Mouse (Mus musculus): ENCODE measurements around the gene Paxip1.

Paxip1 gene

DNA sequence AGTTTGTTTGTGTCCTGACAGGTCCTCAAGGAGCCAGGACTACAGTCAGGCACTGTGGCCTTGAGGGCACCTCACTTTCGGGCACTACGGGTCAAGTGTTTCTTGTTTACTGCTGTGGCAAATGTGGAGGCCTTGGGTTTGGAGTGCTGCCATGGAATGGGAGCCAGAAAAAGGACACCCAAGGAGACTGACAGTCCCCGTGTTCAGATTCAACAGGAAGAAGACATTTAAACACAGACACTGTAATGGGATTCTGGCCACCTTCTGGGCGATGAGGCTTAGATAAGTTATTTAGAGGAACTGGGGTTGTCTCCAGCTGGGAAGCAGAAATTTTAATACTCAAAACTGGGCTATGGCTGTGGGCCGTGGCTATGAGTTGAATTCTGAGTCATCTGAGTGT, 60.8 kb downstream of the Paxip1 start:
- DNase-seq (ENCODE audit: low spot score in 2 of 2), result peak in 1 of 2 experiments; percentile 55

DNA sequence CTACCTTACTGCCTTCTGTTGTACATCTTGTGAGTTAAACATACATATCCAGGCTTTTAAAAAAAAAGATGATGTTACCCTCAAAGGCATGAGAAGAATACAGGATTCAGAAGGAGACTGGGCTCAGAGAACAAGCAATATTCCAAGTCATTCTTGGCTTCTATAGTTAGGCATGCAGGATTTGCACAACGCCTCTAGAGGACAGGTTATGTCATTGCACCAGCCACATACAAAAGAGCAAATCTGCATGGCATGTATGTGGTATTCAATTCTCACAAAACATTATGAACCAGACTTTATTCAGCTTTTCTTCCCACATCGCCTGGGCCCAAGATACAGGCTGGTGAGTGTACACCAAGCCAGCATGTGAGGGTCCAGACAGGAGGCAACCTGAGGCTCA, 67.0 kb downstream of the Paxip1 start:
- DNase-seq (ENCODE audit: low spot score in 2 of 2), result no peak

DNA sequence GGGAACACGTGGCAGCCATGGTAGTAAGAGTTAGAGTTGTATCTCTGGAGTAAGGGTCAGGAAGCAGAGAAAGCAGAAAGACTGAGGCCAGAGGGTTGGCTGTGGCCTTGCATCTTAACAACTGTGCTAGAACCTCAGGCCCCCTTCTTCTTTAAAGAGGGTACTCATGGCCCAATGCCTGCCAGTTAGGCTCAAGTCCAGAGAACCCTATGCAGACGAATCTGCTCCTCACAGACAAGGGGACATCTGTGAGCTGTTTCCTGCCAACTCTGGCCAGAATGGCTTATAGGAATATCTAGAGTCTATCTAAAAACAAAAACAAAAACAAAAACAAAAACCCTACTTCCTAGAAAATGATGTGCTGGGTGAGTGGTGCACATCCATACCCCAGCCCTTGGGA, 72.2 kb downstream of the Paxip1 start:
- DNase-seq (ENCODE audit: low spot score in 2 of 2), result no peak

DNA sequence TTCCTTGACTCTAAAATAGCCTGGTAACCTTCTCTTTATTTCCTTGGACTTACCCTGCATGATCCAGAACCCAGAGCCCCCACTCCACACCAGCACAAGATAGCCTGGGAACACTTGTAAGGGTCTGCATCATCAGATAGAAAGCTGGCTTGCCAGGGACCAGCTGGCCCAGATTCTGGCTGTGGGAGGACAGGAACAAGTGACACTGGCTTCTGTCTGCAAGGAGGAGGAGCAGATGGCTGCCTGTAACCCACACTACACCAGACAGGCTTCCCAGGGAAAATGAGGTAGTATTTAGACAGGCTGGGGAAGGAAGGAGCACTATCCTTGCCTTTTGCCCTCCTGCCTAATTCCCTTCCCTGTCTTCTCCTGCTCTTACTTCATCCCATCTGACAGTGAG, 74.2 kb downstream of the Paxip1 start:
- DNase-seq (ENCODE audit: low spot score in 2 of 2), result peak; percentile 50 to 70

DNA sequence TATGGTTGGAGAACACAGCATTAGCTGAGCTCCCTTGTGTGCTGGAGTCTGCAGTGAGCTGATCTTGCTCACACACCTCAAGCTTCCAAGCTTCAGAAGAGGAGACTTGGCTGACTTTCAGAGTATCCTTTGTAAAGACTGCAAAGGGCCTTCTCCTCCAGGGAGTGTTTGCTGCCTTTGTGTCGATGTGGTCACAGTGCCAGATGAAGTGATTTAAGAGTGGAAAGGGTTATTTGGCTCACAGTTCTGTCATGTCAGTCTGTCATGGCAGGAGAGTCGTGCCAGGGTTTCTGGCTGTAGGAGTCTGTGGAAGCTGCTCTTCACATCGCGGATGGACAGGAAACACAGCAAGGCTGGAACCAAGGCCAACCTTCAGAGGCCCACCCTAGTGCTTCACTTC, 75.5 kb downstream of the Paxip1 start:
- DNase-seq (ENCODE audit: low spot score in 2 of 2), result no peak

DNA sequence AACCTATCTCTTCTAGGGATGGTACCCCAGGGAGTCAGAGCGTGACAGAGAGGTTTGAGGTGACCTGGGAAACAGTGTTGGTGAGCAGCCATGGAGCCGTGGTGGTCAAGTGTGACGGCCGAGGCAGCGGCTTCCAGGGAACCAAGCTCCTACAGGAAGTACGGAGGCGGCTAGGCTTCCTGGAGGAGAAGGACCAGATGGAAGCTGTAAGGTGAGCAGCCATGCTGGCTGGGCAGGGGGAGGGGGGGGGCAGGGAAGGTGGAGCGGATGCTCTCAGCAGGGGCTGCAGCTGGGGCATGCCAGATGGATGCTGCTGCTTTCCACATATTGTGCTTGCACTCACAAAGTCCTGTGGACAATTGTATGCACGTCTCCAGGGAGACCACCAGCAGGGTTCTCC, 77.1 kb downstream of the Paxip1 start:
- DNase-seq (ENCODE audit: low spot score in 2 of 2), result no peak

DNA sequence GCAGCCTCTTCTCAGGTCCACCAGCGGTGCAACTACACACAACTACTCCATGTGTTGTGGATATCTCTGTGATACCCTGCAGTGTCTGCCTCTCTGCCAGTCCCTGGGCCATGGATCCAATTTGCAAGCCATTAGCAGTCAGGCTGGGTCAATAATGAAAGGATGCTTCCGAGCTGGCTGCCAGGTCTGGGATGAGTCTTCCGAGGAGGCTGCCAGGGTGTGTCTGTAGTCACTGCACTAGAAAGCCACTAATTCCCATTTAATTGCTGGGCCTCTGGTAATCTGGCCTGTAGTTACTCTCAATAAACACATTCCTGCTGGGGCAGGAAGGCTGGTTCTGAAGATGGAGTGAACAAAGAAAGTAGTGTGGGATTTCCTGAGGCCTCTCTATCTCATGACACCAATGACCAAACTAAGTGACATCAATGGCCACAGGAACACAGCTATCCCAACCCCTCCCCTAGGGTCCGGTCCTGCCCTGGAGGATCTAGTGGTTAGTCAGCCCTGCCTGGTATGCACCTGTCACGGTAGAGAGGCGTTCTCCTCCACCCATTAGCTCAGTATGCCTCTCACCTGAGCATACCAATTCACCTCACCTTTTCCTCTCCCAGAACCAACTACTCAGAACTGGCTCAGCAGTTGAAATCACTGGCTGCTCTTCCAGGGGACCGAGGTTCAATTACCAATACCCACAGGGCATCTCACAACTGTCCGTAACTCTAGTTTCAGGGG, 79.9 kb downstream of the Paxip1 start:
- no peak for DNase-seq (ENCODE audit: low spot score in 2 of 2)

DNA sequence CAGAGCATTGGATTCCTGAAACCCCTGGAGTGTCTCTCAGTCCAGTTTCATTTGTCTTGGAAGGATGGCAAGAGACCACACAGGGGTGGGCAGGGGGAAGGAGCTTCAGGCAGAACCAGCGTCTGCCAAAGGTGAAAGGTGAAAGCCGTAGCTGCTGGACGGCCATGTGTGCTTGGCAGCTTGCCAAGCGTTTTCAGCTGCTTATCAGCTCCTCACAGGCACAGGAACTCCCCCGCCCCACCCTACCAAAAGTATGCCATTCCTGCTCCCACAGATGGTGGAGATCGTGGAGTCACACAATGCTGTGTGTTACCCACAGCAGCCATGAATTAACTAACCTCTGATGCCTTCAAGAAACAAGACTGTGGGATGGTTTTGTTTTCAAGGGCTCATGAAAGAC, 83.3 kb downstream of the Paxip1 start:
- no peak for DNase-seq (ENCODE audit: low spot score in 2 of 2)

DNA sequence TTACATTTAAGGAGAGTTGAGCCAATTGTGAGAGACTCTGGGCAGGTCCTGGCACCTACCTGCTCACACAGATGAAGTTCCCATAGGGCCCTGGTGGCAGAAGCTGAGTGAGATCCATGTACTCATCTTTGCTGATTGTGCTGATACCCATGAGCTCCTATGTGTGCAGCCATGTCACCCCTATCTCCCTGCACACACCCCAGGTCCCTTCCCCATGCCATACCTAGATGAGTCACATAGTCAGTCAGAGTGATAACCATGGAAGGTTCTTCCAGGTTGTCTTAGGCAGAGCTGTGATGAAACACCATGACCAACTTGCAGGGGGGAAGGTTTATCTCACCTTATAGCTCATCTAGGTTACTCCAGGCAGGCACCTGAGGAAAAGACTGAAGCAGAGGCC, 84.2 kb downstream of the Paxip1 start:
- DNase-seq (ENCODE audit: low spot score in 2 of 2), result no peak

DNA sequence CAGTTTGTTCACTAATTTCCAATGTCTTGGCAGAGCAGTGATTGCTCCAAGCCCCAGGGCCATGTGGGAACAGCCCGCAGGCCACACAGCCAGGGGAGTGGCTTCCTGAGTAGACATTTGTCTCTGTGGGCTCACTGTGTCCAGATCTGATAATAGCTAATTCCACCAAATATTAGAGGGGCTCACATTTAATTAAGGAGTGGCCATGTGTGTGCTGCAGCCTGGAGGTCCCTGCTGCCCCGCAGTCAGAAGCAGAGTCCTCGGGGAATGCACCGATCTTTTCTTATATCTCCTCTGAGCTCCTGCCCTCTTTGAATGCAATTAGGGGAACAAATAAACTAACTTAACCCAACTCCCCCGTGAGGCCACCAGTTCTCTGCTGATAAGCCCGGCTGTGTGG, 84.9 kb downstream of the Paxip1 start:
- no peak for DNase-seq (ENCODE audit: low spot score in 2 of 2)

DNA sequence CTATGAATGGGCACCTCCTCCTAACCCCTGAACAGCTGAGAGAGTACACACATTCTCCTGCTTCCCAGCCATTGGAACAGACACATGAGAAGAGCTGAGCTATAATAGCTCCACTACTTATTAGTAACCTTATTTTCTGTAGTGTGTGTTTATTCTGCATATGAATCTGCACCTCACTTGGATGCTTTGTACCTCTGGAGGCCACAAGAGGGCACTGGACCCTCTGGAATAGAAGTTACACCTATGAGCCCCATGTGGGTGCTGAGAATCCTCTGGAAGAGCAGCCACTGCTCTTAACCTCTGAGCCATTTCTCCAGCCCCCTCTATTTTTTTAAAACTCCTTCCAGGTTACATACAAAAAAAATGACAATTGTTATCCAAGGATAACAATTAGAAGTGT, 86.5 kb downstream of the Paxip1 start:
- DNase-seq (ENCODE audit: low spot score in 2 of 2), result no peak

DNA sequence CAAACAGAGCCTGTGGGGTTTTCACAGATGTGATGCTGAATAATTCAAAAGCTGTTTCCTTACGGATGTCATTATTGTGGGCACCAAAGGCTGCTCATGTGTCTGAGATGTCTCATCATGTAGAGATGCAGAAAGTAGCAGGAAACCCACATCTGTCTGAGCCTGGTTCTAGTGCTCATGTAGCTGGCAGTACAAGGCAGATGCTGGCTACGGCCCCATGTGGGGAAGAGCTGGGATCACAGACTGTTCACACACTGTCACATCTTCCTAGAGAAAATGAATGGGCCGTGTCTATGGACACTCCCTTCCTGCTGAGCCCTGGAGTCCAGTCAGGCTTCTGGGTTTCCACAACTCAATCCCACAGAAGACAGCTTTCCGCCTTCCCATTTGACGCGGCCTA, 89.0 kb downstream of the Paxip1 start:
- no peak for DNase-seq (ENCODE audit: low spot score in 2 of 2)

Data from frontal cortex, postnatal 36 days (tissue).